Mouse (Mus musculus): ENCODE results near the gene Gm13285. TPM values are rescaled to one million over a fixed set of nuclear protein-coding genes. Genes with fewer than 3 reads are reported as not detected.
"Not testable (repeated sequence)": the region's sequence is repeated elsewhere in the genome, so short reads cannot be mapped to it uniquely, and the experiment has no call there.

The Gm13285 gene
- polyA plus RNA-seq, 1 experiment from 2014 or later: 0.25 TPM

- Histone ChIP-seq H3K27me3 (peaks cover 11% of the 10 kb centered on the region; the same call in 1 of the 2 replicates), H3K4me2 (peak within 1 kb of the TSS; percentile 30; the same call in 1 of the 2 replicates)
- no CpG with 5 or more reads among the region's 29 CpGs for WGBS (ENCODE audit: insufficient replicate concordance)
- not testable (repeated sequence) for H3K4me3 ChIP-seq (replicated peaks); H3K27ac ChIP-seq; ATAC-seq (ENCODE audit: low read depth); H3K9ac ChIP-seq; H3K9me3 ChIP-seq (replicated peaks); H3K36me3 ChIP-seq; DNase-seq; H3K4me1 ChIP-seq (replicated peaks)
These were observed 3.5 kb downstream of the Gm13285 start, which contains the start of gene Gm13287 for GRCm38 (mm10) chr4:88802954-88803353. TSS of gene Gm13287 (plus strand) at chr4:88803254.

- not testable (repeated sequence) for ATAC-seq (ENCODE audit: low read depth); H3K36me3 ChIP-seq; H3K4me1 ChIP-seq (replicated peaks); H3K4me3 ChIP-seq (replicated peaks); H3K9ac ChIP-seq; H3K27ac ChIP-seq; H3K9me3 ChIP-seq (replicated peaks); DNase-seq
- Histone ChIP-seq H3K4me2 (peak within 1 kb of the TSS; percentile 42; the same call in 1 of the 2 replicates), H3K27me3 (peaks cover 12% of the 10 kb centered on the region; the same call in 1 of the 2 replicates)
- WGBS (ENCODE audit: insufficient replicate concordance): no CpG with 5 or more reads among the region's 8 CpGs
These were observed 5.8 kb downstream of the Gm13285 start, which contains the start of gene Gm13288 for GRCm38 (mm10) chr4:88805231-88805630. TSS of gene Gm13288 (plus strand) at chr4:88805531.

GRCm38 (mm10) chr4:88805761-88806160 is 6.3 kb downstream of the Gm13285 start:
- H3K4me2 ChIP-seq: peak overlapping the region; percentile 42; the same call in 1 of the 2 replicates
- H3K27me3 ChIP-seq: peaks cover 12% of the 10 kb centered on the region; the same call in 1 of the 2 replicates
- WGBS (ENCODE audit: insufficient replicate concordance): 0% methylated on average over 9 of the region's 34 CpGs
- H3K27ac ChIP-seq; H3K4me1 ChIP-seq (replicated peaks); H3K4me3 ChIP-seq (replicated peaks); H3K9me3 ChIP-seq (replicated peaks); H3K9ac ChIP-seq; DNase-seq; ATAC-seq (ENCODE audit: low read depth); H3K36me3 ChIP-seq: not testable (repeated sequence)

- no peak for DNase-seq
- Histone ChIP-seq H3K27me3 (0 out of 2 replicates have a peak, but pooled peaks cover 4% of the 10 kb centered on the region), H3K9ac (no peak within 1 kb of the TSS), H3K9me3 (replicated peaks) (no peaks in the 10 kb centered on the region), H3K4me2 (no peak within 1 kb of the TSS), H3K4me1 (replicated peaks) (no peaks in the 10 kb centered on the region), H3K27ac (no peak within 1 kb of the TSS), H3K36me3 (no peaks in the 10 kb centered on the region), H3K4me3 (replicated peaks) (no peak within 1 kb of the TSS)
- no peak for ATAC-seq (ENCODE audit: low read depth)
- 35% methylated on average over 3 of the region's 3 CpGs for WGBS (ENCODE audit: insufficient replicate concordance)
These were observed 16.5 kb downstream of the Gm13285 start, which contains the start of gene Ifna7 for GRCm38 (mm10) chr4:88815928-88816327. TSS of gene Ifna7 (plus strand) at chr4:88816228.

GRCm38 (mm10) chr4:88819659-88820058 is 20.2 kb downstream of the Gm13285 start, which contains the start of gene Ifna11:
TSS of gene Ifna11 (plus strand) at chr4:88819959.
- H3K4me3 ChIP-seq (replicated peaks): no peak within 1 kb of the TSS
- no peaks in the 10 kb centered on the region for H3K36me3 ChIP-seq
- DNase-seq: no peak
- no peaks in the 10 kb centered on the region for H3K4me1 ChIP-seq (replicated peaks)
- WGBS (ENCODE audit: insufficient replicate concordance): 52% methylated on average over 1 of the region's 1 CpGs
- no peaks in the 10 kb centered on the region for H3K9me3 ChIP-seq (replicated peaks)
- no peak within 1 kb of the TSS for H3K9ac ChIP-seq
- H3K4me2 ChIP-seq: no peak within 1 kb of the TSS
- no peak within 1 kb of the TSS for H3K27ac ChIP-seq
- no peak for ATAC-seq (ENCODE audit: low read depth)
- 0 out of 2 replicates have a peak, but pooled peaks cover 4% of the 10 kb centered on the region for H3K27me3 ChIP-seq

GRCm38 (mm10) chr4:88822995-88823394 is 23.5 kb downstream of the Gm13285 start:
- ATAC-seq (ENCODE audit: low read depth) (no peak), DNase-seq (no peak)
- no peaks in the 10 kb centered on the region for H3K27me3 ChIP-seq
- no peaks in the 10 kb centered on the region for H3K9me3 ChIP-seq (replicated peaks)
- H3K4me1 ChIP-seq (replicated peaks): no peaks in the 10 kb centered on the region
- no peaks in the 10 kb centered on the region for H3K36me3 ChIP-seq
- no peak overlapping the region for H3K9ac ChIP-seq
- H3K27ac ChIP-seq: no peak overlapping the region
- H3K4me3 ChIP-seq (replicated peaks): no peak overlapping the region
- no peak overlapping the region for H3K4me2 ChIP-seq
- 19% methylated on average over 4 of the region's 4 CpGs for WGBS (ENCODE audit: insufficient replicate concordance)

- H3K9ac ChIP-seq; H3K36me3 ChIP-seq; DNase-seq; H3K9me3 ChIP-seq (replicated peaks); H3K4me3 ChIP-seq (replicated peaks); H3K27me3 ChIP-seq; ATAC-seq (ENCODE audit: low read depth); H3K27ac ChIP-seq; H3K4me1 ChIP-seq (replicated peaks); H3K4me2 ChIP-seq: not testable (repeated sequence)
These were observed 27.7 kb downstream of the Gm13285 start, which contains the start of gene Ifna6 for GRCm38 (mm10) chr4:88827116-88827515. TSS of gene Ifna6 (plus strand) at chr4:88827416.

GRCm38 (mm10) chr4:88830523-88830922 is 31.1 kb downstream of the Gm13285 start:
- Histone ChIP-seq H3K36me3 (no peaks in the 10 kb centered on the region), H3K4me2 (no peak overlapping the region), H3K9ac (no peak overlapping the region), H3K4me3 (replicated peaks) (no peak overlapping the region), H3K27ac (no peak overlapping the region), H3K9me3 (replicated peaks) (no peaks in the 10 kb centered on the region), H3K4me1 (replicated peaks) (no peaks in the 10 kb centered on the region), H3K27me3 (no peaks in the 10 kb centered on the region)
- DNase-seq: no peak
- no peak for ATAC-seq (ENCODE audit: low read depth)
- WGBS (ENCODE audit: insufficient replicate concordance): 16% methylated on average over 4 of the region's 4 CpGs

GRCm38 (mm10) chr4:88835225-88835624 is 35.8 kb downstream of the Gm13285 start, which contains the start of gene Ifna5:
TSS of gene Ifna5 (plus strand) at chr4:88835525.
- not testable (repeated sequence) for DNase-seq; H3K36me3 ChIP-seq; ATAC-seq (ENCODE audit: low read depth); H3K4me1 ChIP-seq (replicated peaks); H3K4me2 ChIP-seq; H3K27ac ChIP-seq; H3K4me3 ChIP-seq (replicated peaks); H3K9me3 ChIP-seq (replicated peaks); H3K9ac ChIP-seq; H3K27me3 ChIP-seq
- 77% methylated on average over 1 of the region's 1 CpGs for WGBS (ENCODE audit: insufficient replicate concordance)

GRCm38 (mm10) chr4:88838828-88839227 is 39.4 kb downstream of the Gm13285 start:
- Histone ChIP-seq H3K9ac (no peak overlapping the region), H3K9me3 (replicated peaks) (no peaks in the 10 kb centered on the region), H3K4me1 (replicated peaks) (no peaks in the 10 kb centered on the region), H3K36me3 (no peaks in the 10 kb centered on the region), H3K4me3 (replicated peaks) (no peak overlapping the region), H3K27ac (no peak overlapping the region), H3K27me3 (no peaks in the 10 kb centered on the region), H3K4me2 (no peak overlapping the region)
- 27% methylated on average over 3 of the region's 3 CpGs for WGBS (ENCODE audit: insufficient replicate concordance)
- DNase-seq (no peak), ATAC-seq (ENCODE audit: low read depth) (no peak)

GRCm38 (mm10) chr4:88840058-88840457 is 40.6 kb downstream of the Gm13285 start:
- DNase-seq (no peak), ATAC-seq (ENCODE audit: low read depth) (no peak)
- Histone ChIP-seq H3K4me3 (replicated peaks) (no peak overlapping the region), H3K27ac (no peak overlapping the region), H3K36me3 (no peaks in the 10 kb centered on the region), H3K9ac (no peak overlapping the region), H3K4me2 (no peak overlapping the region), H3K4me1 (replicated peaks) (no peaks in the 10 kb centered on the region), H3K27me3 (no peaks in the 10 kb centered on the region), H3K9me3 (replicated peaks) (no peaks in the 10 kb centered on the region)
- WGBS (ENCODE audit: insufficient replicate concordance): 40% methylated on average over 3 of the region's 3 CpGs

GRCm38 (mm10) chr4:88841438-88841911 is 42.0 kb downstream of the Gm13285 start, which contains the start of gene Ifna4:
TSS of gene Ifna4 (plus strand) at chr4:88841861.
- H3K27ac ChIP-seq: no peak within 1 kb of the TSS
- ATAC-seq (ENCODE audit: low read depth): no peak

More at GRCm38 (mm10) chr4:88841438-88841911, 42.0 kb downstream of the Gm13285 start, which contains the start of gene Ifna4:
- DNase-seq: no peak
- no peaks in the 10 kb centered on the region for H3K27me3 ChIP-seq
- H3K4me2 ChIP-seq: no peak within 1 kb of the TSS
- no peaks in the 10 kb centered on the region for H3K36me3 ChIP-seq
- H3K9ac ChIP-seq: no peak within 1 kb of the TSS
- no peak within 1 kb of the TSS for H3K4me3 ChIP-seq (replicated peaks)
- WGBS (ENCODE audit: insufficient replicate concordance): 27% methylated on average over 2 of the region's 2 CpGs
- no peaks in the 10 kb centered on the region for H3K4me1 ChIP-seq (replicated peaks)
- H3K9me3 ChIP-seq (replicated peaks): no peaks in the 10 kb centered on the region

Measured in liver, embryonic 13.5 days (tissue).